Mouse (Mus musculus) forebrain, embryonic 10.5 days (tissue): ENCODE data around the gene Olfr543. TPM values are rescaled to one million over a fixed set of nuclear protein-coding genes. Genes with fewer than 3 reads are reported as not detected.

ENCODE experiments used
- DNase-seq: peaks from one replicate; pipeline ENCODE4 v3.0.0-alpha.2; 2017; ENCODE audit warnings: low spot score; ENCODE audit errors: extremely low spot score
- H3K27ac ChIP-seq: fragments of 300-500 bp; sonication (generic); 2 replicates; pipeline ENCODE4 v1.5.1; 2016; ENCODE audit warnings: mild to moderate bottlenecking
- H3K27me3 ChIP-seq: fragments of 300-500 bp; sonication (generic); 2 replicates; pipeline ENCODE4 v1.6.1; 2016; ENCODE audit warnings: mild to moderate bottlenecking; ENCODE audit not compliant: poor library complexity, severe bottlenecking
- H3K36me3 ChIP-seq: fragments of 300-500 bp; sonication (generic); replicated peaks from 2 replicates; pipeline ENCODE4 v1.6.1; 2016; ENCODE audit warnings: mild to moderate bottlenecking, moderate library complexity
- H3K4me1 ChIP-seq: fragments of 300-500 bp; sonication (generic); 2 replicates; pipeline ENCODE4 v1.6.1; 2016
- H3K4me3 ChIP-seq: fragments of 300-500 bp; sonication (generic); 2 replicates; pipeline ENCODE4 v1.5.1; 2016; ENCODE audit warnings: mild to moderate bottlenecking, moderate library complexity
- H3K9me3 ChIP-seq: fragments of 300-500 bp; sonication (generic); 2 replicates; pipeline ENCODE4 v1.6.1; 2016; ENCODE audit warnings: mild to moderate bottlenecking, moderate library complexity
- WGBS: fragments of 180-500 bp; shearing (Covaris S2); methylation state at CpG from one replicate; pipeline ENCODE4 v1.1.7; 2016; 5-methylcytosine and 5-hydroxymethylcytosine counted together
- polyA plus RNA-seq: library from polyadenylated mRNA; unstranded; fragments of >200 nt; fragmentation: Nextera tagmentation; extraction: Ambion mirVana; gene quantifications from 2 replicates; pipeline ENCODE4 v1.2.1, GENCODE M21; 2016

Olfr543 gene
- polyA plus RNA-seq: 0.19 and 0.55 TPM in 2 replicates

DNA sequence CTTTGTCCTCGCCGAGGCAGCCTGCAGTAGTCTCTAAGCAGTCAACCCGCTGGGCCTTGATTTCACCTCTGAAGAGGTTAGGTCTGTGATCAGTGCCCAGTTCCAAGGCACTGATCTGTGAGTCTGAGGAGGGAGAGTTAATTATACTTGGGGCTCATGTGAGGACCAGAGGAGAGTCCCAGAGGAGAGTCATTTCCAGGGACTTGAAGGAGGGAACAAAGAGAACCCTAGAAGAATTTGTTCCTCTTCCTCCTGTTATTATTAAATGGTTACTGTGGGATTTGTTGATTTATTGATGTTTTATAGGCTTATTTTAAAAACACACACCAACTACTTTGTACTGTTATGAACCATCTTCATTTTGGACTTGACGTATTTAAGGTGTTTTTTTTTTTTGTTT lies at the start of gene Olfr543:
TSS of gene Olfr543 (minus strand) at position 101 of the 400 bp plus-strand sequence.
- no peaks in the 10 kb centered on the region for H3K27me3 ChIP-seq
- WGBS: 95% methylated on average over 4 of the region's 4 CpGs

DNA sequence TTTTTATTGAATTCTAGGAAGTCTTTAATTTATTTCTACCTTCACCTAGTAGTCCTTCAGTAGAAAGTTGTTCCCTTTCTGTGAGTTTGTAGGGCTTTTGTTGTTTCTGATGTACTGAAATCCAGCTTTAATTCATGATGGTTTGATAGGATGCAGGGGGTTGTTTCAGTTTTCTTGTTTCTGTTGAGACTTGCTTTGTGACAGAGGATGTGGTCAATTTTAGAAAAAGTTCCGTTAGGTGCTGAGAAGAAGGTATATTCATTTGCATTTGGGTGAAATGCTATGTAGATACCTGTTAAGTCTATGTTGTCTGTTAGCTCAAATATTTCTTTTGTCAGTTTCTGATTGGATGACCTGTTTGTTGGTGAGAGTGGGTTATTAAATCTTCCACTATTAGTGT lies 47.6 kb upstream of the Olfr543 start:
- WGBS: 82% methylated on average over 1 of the region's 1 CpGs
- H3K27ac ChIP-seq: no peak overlapping the region
- no peak for DNase-seq
- no peaks in the 10 kb centered on the region for H3K9me3 ChIP-seq
- no peaks in the 10 kb centered on the region for H3K27me3 ChIP-seq
- H3K4me3 ChIP-seq: no peak overlapping the region
- no peaks in the 10 kb centered on the region for H3K36me3 ChIP-seq
- no peaks in the 10 kb centered on the region for H3K4me1 ChIP-seq

More for the DNA sequence above, at the start of gene Olfr543:
- no peak for DNase-seq
- Histone ChIP-seq H3K4me3 (no peak within 1 kb of the TSS), H3K9me3 (no peaks in the 10 kb centered on the region), H3K4me1 (no peaks in the 10 kb centered on the region), H3K36me3 (peaks cover 9% of the 10 kb centered on the region), H3K27ac (no peak within 1 kb of the TSS)

DNA sequence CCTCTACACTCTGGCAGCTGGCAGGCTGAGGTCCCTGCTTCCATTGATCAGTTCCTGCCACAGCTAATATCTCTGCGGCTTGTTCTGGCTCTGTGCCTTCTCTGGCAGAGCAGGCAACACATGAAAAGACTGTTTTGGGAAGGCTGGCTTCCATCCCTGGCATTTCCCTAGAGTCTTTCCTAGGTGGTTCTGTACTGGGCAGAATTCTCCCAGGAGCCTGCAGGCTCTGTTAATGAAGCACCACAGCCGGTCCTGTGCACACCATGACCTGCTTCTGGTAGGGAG lies 35.5 kb upstream of the Olfr543 start:
- no peak for DNase-seq
- WGBS: 87% methylated on average over 2 of the region's 2 CpGs
- Histone ChIP-seq H3K27me3 (peaks cover 39% of the 10 kb centered on the region), H3K4me3 (no peak overlapping the region), H3K36me3 (no peaks in the 10 kb centered on the region), H3K9me3 (no peaks in the 10 kb centered on the region), H3K4me1 (peaks cover 16% of the 10 kb centered on the region), H3K27ac (no peak overlapping the region)

- Histone ChIP-seq H3K4me1 (peaks cover 16% of the 10 kb centered on the region), H3K4me3 (no peak overlapping the region)
- WGBS: 92% methylated on average over 10 of the region's 10 CpGs
Observed at GRCm38 (mm10) chr7:102516261-102517050, 35.0 kb upstream of the Olfr543 start.

GRCm38 (mm10) chr7:102514144-102514543 lies 32.7 kb upstream of the Olfr543 start:
- Histone ChIP-seq H3K36me3 (no peaks in the 10 kb centered on the region), H3K27ac (no peak overlapping the region), H3K27me3 (peaks cover 50% of the 10 kb centered on the region), H3K9me3 (no peaks in the 10 kb centered on the region), H3K4me1 (peaks cover 16% of the 10 kb centered on the region), H3K4me3 (no peak overlapping the region)
- 73% methylated on average over 4 of the region's 4 CpGs for WGBS
- DNase-seq: no peak

More at GRCm38 (mm10) chr7:102516261-102517050, 35.0 kb upstream of the Olfr543 start:
- H3K27ac ChIP-seq: no peak overlapping the region
- H3K27me3 ChIP-seq: peaks cover 44% of the 10 kb centered on the region
- no peak for DNase-seq
- no peaks in the 10 kb centered on the region for H3K9me3 ChIP-seq
- H3K36me3 ChIP-seq: no peaks in the 10 kb centered on the region

DNA sequence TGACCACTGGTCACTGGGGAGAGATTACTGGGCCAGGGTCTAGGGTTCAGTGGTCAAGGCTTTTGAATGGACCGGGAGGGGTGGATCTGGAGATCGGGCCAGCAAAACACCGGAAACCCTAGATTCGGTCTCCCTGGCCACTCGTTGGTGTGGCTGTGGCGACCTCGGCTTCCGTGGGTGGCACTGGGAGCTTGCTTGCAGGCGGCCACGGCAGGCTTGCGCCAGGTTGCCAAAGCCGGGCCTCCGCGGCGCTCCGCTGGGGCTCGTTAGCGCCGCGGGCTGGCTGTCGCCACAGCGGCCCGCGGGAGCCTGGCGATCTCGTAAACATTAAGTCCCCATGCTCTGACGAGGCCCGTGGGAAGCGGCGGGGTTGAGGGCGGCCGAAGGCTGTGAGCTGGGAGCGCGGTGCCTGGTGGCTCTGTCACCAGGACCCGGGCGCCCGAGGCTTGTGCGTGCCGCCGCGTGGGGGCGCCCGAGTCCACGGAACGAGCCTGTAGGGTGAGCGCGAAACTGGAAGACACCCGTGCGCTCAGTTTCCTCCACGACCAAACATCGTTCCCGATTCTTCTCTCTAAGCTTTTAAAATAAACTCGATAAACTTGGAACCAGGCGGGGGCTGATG lies 31.4 kb upstream of the Olfr543 start:
- WGBS: 1% methylated on average over 54 of the region's 54 CpGs
- H3K27ac ChIP-seq: peak overlapping the region; percentile 81

GRCm38 (mm10) chr7:102511927-102512326 lies 30.4 kb upstream of the Olfr543 start:
- no peak for DNase-seq
- Histone ChIP-seq H3K27ac (no peak overlapping the region), H3K36me3 (no peaks in the 10 kb centered on the region), H3K27me3 (peaks cover 45% of the 10 kb centered on the region), H3K9me3 (no peaks in the 10 kb centered on the region), H3K4me3 (no peak overlapping the region), H3K4me1 (peaks cover 11% of the 10 kb centered on the region)
- WGBS: 94% methylated on average over 10 of the region's 10 CpGs

More for the DNA sequence above, 31.4 kb upstream of the Olfr543 start:
- Histone ChIP-seq H3K27me3 (peaks cover 50% of the 10 kb centered on the region), H3K4me1 (peaks cover 16% of the 10 kb centered on the region), H3K4me3 (peak overlapping the region; percentile 63), H3K36me3 (no peaks in the 10 kb centered on the region), H3K9me3 (no peaks in the 10 kb centered on the region)
- DNase-seq: peak; percentile 87

GRCm38 (mm10) chr7:102509726-102510125 lies 28.2 kb upstream of the Olfr543 start:
- WGBS: 74% methylated on average over 7 of the region's 7 CpGs
- H3K27ac ChIP-seq: no peak overlapping the region
- H3K4me3 ChIP-seq: no peak overlapping the region
- peaks cover 5% of the 10 kb centered on the region for H3K4me1 ChIP-seq
- no peaks in the 10 kb centered on the region for H3K9me3 ChIP-seq
- peaks cover 35% of the 10 kb centered on the region for H3K27me3 ChIP-seq
- DNase-seq: no peak
- H3K36me3 ChIP-seq: no peaks in the 10 kb centered on the region

GRCm38 (mm10) chr7:102508666-102509065 lies 27.2 kb upstream of the Olfr543 start:
- WGBS: 91% methylated on average over 6 of the region's 6 CpGs
- Histone ChIP-seq H3K27ac (no peak overlapping the region), H3K36me3 (no peaks in the 10 kb centered on the region), H3K4me3 (no peak overlapping the region), H3K27me3 (peaks cover 26% of the 10 kb centered on the region), H3K9me3 (no peaks in the 10 kb centered on the region), H3K4me1 (peaks cover 5% of the 10 kb centered on the region)
- DNase-seq: no peak

DNA sequence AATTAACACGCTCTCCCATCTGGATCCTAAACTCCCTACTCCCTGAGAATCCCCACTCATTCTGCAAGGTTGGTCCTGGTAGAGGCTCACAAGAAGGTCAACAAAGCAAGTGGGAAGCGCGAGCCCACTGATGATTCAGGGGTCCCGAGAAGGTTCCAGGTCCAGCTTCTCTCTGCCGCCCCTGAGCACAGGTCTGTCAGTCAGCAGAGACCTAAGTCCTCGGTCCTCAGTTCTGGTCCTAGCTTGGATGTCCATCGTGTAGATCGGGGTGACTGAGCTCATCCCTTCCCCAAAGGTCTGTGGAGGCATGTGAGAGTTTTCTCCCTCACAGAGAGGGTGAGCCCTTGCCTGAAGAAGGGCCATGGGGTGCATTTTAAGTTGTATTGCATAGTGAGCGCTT lies 26.6 kb upstream of the Olfr543 start:
- no peak for DNase-seq
- no peaks in the 10 kb centered on the region for H3K9me3 ChIP-seq
- 82% methylated on average over 9 of the region's 9 CpGs for WGBS
- H3K27ac ChIP-seq: no peak overlapping the region
- H3K36me3 ChIP-seq: no peaks in the 10 kb centered on the region
- peaks cover 5% of the 10 kb centered on the region for H3K4me1 ChIP-seq
- peaks cover 20% of the 10 kb centered on the region for H3K27me3 ChIP-seq
- no peak overlapping the region for H3K4me3 ChIP-seq

- Histone ChIP-seq H3K27ac (no peak overlapping the region), H3K4me1 (no peaks in the 10 kb centered on the region), H3K36me3 (no peaks in the 10 kb centered on the region), H3K9me3 (no peaks in the 10 kb centered on the region), H3K4me3 (no peak overlapping the region), H3K27me3 (peaks cover 9% of the 10 kb centered on the region)
- peak; percentile 65 for DNase-seq
- 36% methylated on average over 3 of the region's 3 CpGs for WGBS
Observed at GRCm38 (mm10) chr7:102506848-102507247, 25.4 kb upstream of the Olfr543 start.

- H3K27me3 ChIP-seq: no peaks in the 10 kb centered on the region
- no peaks in the 10 kb centered on the region for H3K9me3 ChIP-seq
- H3K27ac ChIP-seq: no peak overlapping the region
- WGBS: 86% methylated on average over 5 of the region's 5 CpGs
- H3K4me1 ChIP-seq: no peaks in the 10 kb centered on the region
- no peak overlapping the region for H3K4me3 ChIP-seq
- DNase-seq: no peak
- H3K36me3 ChIP-seq: no peaks in the 10 kb centered on the region
Observed at GRCm38 (mm10) chr7:102501986-102502385, 20.5 kb upstream of the Olfr543 start.

DNA sequence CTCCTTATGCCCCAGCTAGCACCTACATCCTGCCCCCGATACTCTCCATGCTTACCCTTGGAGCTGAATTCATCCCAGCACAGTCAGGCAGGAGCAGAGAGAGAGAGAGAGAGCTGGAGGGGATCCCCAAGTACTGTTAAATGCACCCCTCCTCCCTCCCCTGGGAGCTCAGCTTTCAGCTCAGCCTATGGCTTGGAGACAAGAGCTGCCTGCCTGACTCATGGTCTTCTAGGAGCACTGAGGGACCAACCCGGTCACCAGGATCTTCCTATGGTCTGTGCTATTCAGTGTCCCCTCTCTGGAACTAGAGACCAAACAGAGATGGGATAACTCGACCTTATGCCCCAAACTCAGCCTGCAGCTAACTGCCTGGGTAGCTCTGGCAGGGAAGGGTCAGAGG lies 18.0 kb upstream of the Olfr543 start, which contains the start of gene Olfr545:
TSS of gene Olfr545 (minus strand) at position 101 of the 400 bp plus-strand sequence.
- Histone ChIP-seq H3K4me1 (no peaks in the 10 kb centered on the region), H3K27ac (no peak within 1 kb of the TSS), H3K27me3 (no peaks in the 10 kb centered on the region), H3K9me3 (no peaks in the 10 kb centered on the region), H3K36me3 (no peaks in the 10 kb centered on the region), H3K4me3 (no peak within 1 kb of the TSS)
- DNase-seq: no peak
- WGBS: 73% methylated on average over 3 of the region's 3 CpGs
